Mouse (Mus musculus) gastrocnemius, postnatal 25 days (tissue): ENCODE data around the gene Baz1a. TPM values are rescaled to one million over a fixed set of nuclear protein-coding genes. Genes with fewer than 3 reads are reported as not detected.
A peak's percentile ranks its signal among the peaks of the same experiment; 100 is the strongest.

ENCODE experiments used
- DNase-seq: peaks from one replicate; pipeline ENCODE4 v3.0.0; 2022
- long read RNA-seq, 2 experiments: library from polyadenylated mRNA; stranded (forward); transcript quantifications; one replicate each; pipeline ENCODE4 v2.0.0; 2021
- total RNA-seq, 2 experiments: library from RNA; stranded (reverse); gene quantifications; 1 replicate in 1 of 2; 2 replicates in 1 of 2; pipeline ENCODE4 v1.2.3; 2021

Gene Baz1a
- 1 to 10 TPM; 4.6 to 5.5 TPM for total RNA-seq
- long read RNA-seq, experiment 1, partial matches to known transcripts, result 1 of 2 reads
- long read RNA-seq, experiment 1, other reads (novel, unspliced or antisense), result 1 of 2 reads
- long read RNA-seq, experiment 2, full-length matches to known transcripts, result 1 of 3 reads
- long read RNA-seq, experiment 2, partial matches to known transcripts, result 0 of 3 reads
- long read RNA-seq, experiment 2, other reads (novel, unspliced or antisense), result 2 of 3 reads

DNA sequence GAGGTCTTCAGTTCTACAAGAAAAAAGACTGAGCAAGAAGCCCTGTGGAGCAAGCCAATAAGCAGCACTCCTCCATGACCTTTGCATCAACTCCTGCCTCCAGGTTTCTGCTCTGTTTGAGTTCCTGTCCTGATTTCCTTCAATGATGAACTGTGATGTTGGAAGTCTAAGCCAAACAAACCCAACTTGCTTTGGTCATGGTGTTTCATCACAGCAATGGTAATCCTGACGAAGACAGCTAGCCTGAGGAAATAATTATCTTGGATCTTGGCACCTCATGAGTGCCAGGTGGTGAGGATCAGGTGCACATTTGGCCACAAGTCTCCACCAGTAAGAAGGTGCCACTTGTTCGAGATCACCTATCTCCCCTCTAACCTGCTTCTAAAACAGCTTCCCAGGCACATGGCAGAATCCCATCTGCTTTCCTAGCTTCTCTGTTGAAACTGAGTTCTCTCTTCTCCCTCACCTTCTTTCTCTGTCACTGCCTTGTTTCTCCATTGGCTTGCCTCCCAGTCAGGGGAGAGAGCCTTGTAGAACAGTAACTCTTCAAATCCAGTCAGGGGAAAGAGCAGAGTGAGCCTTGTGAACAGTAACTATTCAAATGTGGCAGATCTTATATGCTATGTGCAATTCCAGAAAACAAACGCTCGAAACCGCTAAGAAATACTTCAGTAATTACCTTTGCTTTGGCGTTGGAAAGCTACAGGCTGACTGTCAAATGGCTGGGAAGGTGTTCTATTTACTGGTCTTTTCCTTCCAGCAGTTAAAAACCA, at the start of gene Baz1a:
Gene Baz1a, minus strand, starts transcription at position 723 of the 773 bp plus-strand sequence.
- DNase-seq, result no peak

DNA sequence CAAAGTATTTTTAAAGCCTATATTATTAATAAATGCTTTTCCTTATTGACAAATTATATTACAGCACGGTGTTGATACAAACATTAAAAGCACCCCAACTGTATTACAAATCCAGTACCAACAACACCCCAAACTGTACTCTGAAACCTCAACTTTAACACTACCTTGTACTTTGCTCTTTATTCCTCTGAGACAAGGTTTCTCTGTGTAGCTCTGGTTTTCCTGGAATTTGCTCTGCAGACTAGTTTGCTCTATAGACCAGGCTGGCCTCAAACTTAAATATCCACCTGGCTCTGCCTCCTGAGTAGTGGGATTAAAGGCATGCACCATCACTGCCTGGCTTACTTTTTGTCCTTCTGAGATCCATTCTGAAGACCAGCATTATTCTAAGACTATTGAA, 48.0 kb upstream of the Baz1a start:
- DNase-seq, result no peak

DNA sequence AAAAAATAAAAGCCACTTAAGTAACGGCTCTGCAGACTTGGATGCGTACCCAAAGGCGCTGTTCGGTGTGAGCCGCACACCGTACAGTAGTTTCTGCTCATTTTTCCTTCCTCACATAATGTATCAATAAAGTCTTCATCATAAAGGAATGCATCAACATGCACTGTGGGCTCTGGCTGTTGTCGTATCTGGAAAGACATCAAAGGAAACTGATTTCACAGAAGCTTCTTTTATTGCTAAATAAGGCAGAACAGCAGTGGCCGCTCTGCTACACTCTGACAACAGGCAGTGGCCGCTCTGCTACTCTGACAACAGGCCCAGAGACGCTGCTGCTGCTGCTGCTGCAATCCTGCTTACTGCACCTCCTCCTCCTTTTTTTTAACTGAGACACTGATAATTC, 46.9 kb upstream of the Baz1a start:
- no peak for DNase-seq

DNA sequence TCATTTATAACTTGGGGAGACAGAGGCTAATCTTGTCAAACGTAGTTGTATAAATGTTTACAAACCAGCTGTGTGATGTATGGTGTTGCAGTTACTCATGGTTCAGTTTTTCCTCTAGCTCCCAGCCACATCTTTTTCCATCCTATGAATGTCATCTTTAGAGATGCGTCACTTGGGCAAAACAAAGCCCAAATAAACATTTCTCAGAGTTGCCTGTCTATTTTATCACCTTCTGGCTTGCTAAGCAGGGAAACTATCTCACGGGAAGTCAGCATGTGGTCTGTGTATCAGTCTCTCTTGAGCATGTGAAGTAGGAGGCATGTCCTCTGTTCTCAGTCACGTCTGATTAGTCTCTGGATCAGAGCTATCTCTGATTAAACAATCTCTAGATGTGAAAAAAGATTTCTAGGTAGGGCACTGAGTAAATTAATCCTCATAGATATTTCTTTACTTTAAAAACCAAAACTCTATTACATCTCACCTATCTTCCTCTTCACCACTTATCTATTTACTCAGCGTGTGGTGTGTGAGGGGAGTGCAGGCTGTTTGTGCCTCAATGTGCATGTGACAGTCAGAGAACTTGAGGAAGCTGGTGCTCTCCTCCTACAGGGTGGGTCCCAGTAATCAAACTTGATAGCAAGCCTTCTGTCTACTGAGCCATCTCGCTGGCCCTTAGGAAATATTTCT, 46.2 kb upstream of the Baz1a start:
- DNase-seq, result no peak

DNA sequence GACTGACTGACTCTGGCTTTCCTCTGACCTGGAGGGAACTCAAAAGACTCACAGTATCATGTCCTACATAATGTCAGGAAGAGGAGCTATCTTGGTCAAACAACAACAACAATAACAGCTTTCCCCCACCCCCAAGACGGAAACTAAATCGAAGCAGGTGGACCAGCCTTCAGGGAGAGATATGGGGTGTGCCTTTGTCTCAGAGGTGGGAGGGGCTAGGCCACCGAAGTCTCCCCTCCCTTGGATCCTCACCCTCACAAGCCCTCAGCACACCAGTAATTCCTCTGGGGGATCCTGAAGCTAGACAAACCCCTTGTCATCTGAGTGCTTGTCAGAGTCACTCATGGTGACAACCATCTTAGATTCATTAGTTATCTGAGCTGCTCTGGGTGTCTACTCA, 45.7 kb upstream of the Baz1a start:
- no peak for DNase-seq

DNA sequence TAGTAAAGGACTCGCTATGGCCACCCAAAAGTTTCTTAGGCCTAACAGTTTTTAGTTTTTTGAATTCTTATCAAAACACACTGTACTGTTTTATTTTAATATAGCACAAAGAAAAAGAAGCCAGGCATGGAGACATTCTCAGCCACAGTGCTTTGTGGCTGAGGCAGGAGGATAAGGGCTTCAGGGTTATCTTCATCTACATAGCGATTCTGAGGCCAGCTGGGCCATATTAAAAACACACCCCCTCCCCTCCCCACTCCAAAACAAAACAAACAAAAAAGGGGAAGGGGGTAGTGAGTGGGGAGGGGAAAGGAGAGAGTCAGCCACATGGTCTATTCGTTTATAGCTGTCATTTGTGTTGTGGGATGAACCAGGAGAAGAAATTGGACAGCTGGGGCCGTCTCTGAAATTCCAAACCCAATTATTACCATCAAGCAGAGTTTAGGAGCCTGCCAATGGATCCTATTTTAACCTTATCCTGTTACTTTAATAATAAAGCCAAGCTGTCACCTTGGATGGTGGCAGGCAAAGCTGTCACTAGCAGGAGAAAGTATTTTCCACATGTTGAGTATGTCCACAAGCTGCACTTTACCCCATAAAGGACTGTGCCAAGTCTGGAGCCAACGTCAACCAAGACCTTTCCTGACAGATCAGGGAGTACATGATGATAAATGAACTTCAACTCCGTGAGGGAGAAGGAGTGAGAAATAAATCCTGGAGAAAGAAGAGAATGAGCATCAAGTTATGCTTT, 44.9 kb upstream of the Baz1a start:
- peak; percentile 28 for DNase-seq

DNA sequence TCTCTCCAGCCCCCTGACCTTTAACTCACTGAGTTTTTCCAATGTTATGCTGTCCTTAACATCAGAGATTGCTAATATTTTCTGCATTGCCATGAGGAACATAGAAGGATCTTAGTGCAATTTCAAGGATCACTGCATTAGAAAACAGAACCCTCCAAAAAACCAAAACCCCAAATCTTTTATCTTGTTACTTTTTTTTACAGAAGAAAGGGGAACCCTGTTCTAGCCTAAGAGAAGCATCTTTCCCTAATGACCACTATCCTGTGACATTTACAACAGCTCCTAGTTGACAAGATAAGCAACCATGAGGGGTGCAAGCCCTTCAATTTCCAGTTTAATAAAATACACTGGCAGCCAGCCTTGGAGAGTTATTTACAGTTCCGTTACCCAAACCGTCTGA, 42.6 kb upstream of the Baz1a start:
- DNase-seq, result no peak

DNA sequence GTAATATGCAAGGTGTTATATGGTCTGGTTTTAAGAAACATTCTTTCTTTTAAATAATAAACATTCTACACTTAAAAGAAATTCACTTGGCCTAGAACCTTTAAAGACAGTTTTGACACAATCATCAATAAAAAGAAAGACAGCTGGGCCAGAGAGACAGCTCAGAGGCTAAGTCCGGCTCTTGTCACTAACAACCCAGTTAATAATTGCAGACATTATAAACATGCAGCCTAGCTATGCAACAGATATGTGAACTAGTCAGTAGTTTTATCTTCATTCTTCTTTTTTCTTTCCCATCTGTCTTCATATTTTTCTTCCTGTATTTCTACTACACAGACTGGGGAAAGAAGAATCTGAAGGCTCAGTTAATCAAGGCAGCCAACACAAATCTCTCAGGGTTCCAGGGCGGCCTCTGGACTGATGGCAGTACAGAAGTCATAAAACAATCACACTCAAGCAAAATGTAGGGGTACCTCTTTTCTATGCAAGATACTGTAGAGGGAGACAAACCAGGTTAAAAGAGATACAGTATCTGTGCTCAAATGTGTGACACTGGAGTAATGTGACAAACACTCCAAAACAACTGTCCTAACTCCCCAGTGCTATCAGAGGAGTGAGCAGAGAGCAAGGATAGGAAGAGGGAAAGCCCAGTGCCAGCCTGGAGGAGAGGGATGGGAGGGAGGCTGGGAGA, 40.5 kb upstream of the Baz1a start:
- no peak for DNase-seq

DNA sequence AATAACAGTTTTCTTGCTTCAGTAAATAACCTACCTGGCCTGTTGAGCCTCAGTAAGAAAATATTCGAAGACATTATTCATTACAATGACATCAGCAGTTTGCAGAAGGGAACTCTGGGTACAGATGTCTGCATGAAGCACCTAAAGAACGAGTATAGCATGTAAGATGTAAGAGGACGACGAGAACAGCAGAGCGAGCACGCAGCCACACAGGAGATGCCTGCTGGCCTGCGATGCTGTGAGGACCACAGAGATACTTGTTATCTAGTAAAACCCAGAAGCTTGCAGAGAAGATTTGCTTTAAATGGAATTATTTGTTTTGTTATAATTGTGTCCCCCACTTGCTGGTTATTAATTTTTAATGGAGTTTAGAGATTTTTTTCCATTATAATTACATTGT, 39.1 kb upstream of the Baz1a start:
- no peak for DNase-seq

DNA sequence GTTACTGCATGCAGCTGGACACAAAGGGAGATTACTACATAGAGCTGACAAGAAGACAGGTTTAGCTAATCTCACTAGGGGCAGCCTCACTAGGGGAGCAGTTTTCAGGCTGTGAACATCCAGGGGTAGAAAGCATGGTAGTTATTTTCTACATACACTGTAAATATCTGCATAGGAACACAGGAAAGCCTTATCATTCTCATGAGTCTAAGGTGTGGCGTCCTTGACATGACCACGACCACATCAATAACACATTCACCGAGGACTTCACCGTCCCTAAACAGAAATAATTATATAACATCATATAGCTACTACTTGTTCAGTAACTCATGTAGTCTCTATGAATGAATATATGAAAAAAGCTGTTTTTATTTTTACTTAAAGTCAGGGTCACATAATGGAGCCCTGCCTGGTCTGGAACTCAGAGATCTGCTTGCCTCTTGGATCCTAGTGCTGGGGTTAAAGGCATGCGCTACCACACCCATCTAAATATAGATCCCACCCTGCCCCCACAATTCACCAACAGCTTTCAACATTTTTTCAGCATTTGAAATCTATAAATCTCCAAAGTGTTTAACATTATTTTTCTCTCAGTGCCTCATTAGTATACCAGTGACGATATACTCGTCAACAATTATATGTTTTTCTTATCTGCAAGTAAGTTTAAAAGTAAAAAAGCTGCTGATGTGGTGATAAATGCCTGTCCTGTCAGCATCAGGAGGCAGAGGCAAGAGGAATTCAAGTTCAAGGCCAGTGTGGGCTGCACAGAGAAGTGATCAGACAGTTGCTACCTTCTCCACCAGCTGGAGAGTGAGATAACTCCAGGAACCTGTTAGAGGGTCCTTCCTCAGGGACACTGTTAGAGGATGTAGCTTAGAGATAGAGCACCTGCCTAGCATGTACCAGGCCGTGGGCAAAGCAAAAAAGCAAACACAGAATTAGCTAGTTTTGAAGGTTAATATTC, 37.3 kb upstream of the Baz1a start:
- no peak for DNase-seq

DNA sequence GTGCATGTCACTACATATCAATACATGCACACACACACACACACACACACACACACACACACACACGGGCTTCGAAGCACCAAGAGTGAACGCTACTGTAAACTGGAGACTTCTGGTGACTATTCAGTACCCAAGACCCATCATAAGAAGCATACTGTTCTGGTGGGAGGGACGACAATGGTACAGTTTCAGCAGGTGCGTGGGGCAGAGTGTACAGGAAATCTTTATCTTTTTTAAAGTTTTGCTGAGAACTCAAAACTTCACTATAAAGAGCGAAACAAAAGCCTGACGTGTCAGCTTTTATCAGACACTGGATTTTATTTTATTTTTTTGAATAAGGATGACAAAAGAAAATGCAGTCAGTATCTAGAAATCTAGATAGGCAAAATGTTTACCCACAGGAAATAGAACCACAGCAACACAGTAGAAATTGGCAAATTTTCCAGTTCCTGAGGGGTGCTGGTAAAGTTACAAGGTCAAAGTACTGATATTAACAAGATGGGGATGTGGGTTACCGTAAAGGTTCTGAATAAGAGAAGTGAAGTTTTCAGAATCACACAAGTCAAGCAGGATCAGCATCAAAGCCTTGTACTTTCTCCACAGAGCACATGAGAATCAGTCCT, 35.7 kb upstream of the Baz1a start:
- DNase-seq, result no peak

DNA sequence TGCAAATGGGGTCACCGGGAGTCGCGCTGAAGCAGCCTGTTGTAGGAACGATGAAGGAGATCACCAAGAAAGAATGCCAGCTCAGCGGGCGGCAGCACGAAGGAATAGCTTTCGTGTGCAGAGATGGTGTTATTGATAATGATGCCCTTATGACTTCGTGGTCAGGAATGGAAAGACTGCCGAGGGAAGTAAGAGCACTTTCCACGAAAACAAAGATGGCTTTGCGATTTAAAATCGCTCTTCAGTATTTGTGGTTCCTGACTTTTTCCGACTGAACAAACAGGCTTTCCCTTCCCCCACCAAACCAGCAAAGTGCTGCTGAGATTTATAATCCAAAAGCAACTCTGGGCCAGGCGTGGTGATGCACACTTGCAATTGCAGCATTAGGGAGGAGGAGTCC, 26.9 kb upstream of the Baz1a start:
- no peak for DNase-seq

DNA sequence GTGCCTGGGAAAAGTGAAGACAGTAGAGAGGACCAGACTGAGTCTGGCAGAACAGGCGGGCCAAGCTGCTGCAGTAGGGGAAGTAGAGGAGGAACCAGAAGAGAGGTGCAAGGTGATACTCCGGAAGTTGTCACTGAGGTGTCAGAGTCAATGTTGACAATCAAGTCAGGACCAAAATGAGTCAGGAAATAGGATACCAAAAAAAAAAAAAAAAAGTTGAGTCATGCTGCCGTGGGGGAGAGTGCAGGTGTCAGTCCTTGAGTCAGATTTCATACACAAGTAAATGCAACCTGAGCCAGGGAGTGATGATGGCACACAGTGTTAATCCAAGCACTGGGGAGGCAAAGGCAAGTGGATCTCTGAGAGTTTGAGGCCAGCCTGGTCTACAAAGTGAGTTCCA, 12.9 kb upstream of the Baz1a start:
- DNase-seq, result no peak

DNA sequence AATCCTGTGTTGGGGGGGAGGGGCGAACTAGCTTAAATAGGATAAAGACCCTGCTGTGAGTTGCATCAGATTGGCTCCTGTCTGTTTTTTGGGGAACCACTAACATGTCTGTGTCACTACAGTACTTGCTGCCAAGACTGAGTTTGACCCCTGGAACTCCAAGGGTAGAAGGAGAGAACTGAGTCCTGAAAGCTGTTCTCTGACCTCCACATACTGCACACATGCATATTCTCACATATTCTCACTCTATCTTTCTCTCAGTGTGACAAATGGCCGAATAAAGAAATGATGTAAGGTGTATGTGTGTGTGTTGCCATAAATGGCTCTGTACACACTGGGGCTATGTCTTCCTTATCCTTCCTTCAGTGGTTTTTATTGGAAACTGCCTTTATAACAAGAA, 9.1 kb upstream of the Baz1a start:
- no peak for DNase-seq

DNA sequence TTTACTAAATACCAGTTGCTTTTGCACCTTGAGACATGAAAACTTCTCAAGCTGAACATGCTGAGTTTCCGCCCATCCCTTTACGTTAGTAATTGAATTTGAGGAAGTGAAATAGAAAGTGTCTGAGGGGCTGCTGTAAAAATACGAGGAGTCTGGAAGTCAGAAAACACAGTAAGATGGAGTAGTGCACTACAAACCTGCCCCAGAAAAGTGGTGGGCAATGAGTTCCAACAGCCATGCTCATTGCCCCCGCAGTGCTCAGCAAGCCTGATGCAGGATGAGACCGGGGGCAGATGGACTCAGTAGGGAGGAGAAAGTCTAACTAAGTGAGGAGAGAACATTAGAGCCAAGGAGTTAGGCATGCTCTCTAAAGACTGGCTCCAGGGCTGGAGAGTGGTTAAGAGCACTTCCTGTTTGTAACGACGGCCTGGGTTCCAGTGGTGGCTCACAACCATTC, 5.3 kb upstream of the Baz1a start:
- DNase-seq, result no peak

DNA sequence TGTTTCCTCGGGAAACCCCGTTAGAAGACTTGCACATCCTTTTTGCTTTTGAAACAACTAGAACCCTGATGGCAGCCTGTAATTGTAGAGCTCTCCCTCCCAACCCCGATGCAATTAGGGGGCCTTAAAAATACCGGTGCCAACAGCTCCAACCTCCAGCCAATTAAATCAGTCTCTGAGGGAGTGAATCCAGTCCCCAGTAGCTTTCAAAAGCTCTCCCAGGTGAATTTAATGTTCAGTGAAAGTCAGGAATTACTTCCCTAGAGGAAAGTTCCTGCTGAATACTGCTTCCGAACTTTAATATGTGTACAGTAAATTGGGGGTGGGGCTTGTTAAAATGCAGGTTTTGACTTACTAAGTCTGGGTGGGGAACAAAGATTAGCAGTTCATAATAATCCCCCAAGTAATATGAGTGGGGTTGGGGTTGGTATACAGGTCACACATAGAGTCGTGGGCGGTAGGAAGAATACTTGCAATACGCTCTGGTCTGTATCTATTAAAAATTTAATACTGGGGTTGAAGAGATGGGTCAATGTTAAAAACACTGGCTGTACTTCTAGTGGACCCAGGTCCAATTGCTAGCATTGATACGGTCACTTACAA, 3.1 kb upstream of the Baz1a start:
- no peak for DNase-seq

DNA sequence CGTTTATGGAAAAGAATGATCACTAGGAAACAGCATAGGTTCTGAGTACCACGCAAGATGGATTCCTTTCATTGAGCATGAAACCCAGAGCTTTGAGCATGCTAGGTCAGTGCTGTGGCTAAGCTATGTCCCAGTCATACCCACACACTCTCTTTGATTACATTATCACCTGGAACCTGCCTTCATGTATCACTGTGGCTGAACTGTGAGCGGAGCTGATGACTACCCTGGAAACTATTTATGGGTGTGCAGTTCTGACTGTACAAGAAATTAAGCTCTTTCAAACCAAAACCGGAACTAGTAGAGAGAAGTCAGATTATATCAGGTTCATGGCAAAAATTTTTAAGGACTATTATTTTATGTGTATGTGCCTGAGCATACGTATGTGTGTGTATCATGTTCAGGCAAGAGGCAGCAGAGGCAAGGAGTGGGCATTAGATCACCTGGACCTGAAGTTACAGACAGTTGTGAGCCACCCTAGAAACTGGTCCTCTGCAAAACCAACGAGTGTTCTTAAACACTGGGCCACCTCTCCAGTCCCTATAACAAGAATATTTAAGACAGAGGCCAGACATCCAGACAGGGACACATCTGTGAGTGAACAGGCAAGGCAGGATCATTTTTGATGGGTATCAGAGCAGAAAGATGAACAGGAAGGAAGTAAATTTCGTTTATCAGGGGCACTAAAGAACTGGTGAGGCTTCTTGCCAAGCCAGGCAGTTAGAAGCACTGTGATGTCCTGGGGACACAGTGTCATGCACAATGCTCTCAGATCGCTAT, 2.4 kb upstream of the Baz1a start:
- no peak for DNase-seq

DNA sequence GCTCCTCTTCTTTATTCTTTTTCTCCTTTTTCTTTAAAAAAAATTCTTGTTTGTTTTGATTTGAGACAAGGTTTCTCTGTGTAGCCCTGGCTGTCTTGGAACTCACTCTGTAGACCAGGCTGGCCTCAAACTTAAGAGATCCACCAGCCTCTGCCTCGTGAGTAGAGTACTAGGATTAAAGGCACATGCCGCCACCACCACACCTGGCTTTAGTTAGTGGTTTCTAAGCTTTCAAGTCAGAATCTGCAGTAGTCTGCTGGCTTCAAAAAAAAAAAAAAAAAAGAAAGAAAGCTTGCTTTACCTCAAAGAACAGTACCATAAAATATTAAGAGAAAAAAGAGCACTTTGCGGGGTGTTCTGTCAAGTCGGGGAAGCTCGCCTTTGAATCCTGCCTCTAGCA, 1.3 kb upstream of the Baz1a start:
- no peak for DNase-seq

DNA sequence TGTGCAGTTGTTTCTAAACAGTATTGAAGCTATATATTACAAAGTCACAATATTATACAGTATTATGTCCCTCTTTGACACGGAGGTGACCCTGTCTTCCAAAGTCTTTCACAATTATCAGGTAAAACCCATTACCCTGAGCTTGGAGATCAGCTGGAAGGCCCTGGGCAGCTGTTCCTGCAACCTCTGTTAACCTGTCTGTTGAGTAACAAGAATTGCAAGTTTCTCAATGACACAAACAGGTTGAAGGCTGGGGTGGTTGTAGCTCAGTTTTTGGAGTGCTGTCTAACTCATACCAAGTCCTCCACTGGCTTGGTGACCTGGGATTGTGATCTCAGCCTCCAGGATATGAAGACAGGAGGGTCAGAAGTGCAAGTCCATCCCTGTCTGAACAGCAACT, 1.1 kb downstream of the Baz1a start:
- DNase-seq, result no peak
